Mouse (Mus musculus): ENCODE data around the gene Srp68.

The Srp68 gene

GRCm38 (mm10) chr11:116208660-116209059 lies 65.4 kb downstream of the Srp68 start:
- no peak for DNase-seq (ENCODE audit: low read depth)

- DNase-seq (ENCODE audit: low read depth): no peak
These were observed 67.3 kb downstream of the Srp68 start for GRCm38 (mm10) chr11:116206678-116207077.

- DNase-seq (ENCODE audit: low read depth): no peak
These were observed 70.9 kb downstream of the Srp68 start for GRCm38 (mm10) chr11:116203150-116203549.

GRCm38 (mm10) chr11:116201151-116201550 lies 72.9 kb downstream of the Srp68 start:
- no peak for DNase-seq (ENCODE audit: low read depth)

GRCm38 (mm10) chr11:116198639-116199531 lies 75.1 kb downstream of the Srp68 start, which contains the start of the genes Ten1 and Acox1:
Ten1 (plus strand) TSS chr11:116198855.
Acox1 (minus strand) TSS chr11:116199045.
- DNase-seq (ENCODE audit: low read depth): peak; percentile 88

GRCm38 (mm10) chr11:116198132-116198531 lies 75.9 kb downstream of the Srp68 start:
- DNase-seq (ENCODE audit: low read depth): no peak

- DNase-seq (ENCODE audit: low read depth): no peak
These were observed 76.5 kb downstream of the Srp68 start for GRCm38 (mm10) chr11:116197584-116197906.

- no peak for DNase-seq (ENCODE audit: low read depth)
These were observed 77.0 kb downstream of the Srp68 start for GRCm38 (mm10) chr11:116196866-116197583.

- no peak for DNase-seq (ENCODE audit: low read depth)
These were observed 77.7 kb downstream of the Srp68 start for GRCm38 (mm10) chr11:116196336-116196735.

GRCm38 (mm10) chr11:116195252-116195651 lies 78.8 kb downstream of the Srp68 start:
- DNase-seq (ENCODE audit: low read depth): no peak
